In genomic region chr15:84922884-84923507, GRCm38 (mm10) we compare ENCODE assay signal across 8 mouse cellular contexts. TPM values are rescaled to one million over a fixed set of nuclear protein-coding genes. Genes with fewer than 3 reads are reported as not detected.
DNase-seq lines count a peak whose midpoint lies in the region; ATAC-seq and TF ChIP-seq lines count a peak whose summit lies in the region.

TSS of gene Nup50 (plus strand) at chr15:84923411.

- TF ChIP-seq CTCF in MEL (IDR thresholded peaks at IDR 0.05 in 2 of 3, conservative IDR thresholded peaks at IDR 0.05 in 1 of 3; ENCODE audit: control insufficient read depth in 1 of 3, insufficient read depth in 1 of 3, low read depth in 2 of 3, low read length in 3 of 3, poor library complexity in 1 of 3, severe bottlenecking in 1 of 3), result no peak
- no peak for TF ChIP-seq CTCF in cerebellum, adult 2 months (IDR thresholded peaks at IDR 0.05; ENCODE audit: borderline replicate concordance, insufficient read depth, low read depth, low read length)
- peak; percentile 10; the same call in 1 of the 2 replicates for TF ChIP-seq CTCF in forebrain, postnatal 0 days (IDR thresholded peaks at IDR 0.05; ENCODE audit: low read depth)

- peak within 1 kb of the TSS; percentile 78 for H3K4me2 ChIP-seq in forebrain, postnatal 0 days (ENCODE audit: low read depth)
- peak within 1 kb of the TSS; percentile 91 for H3K4me2 ChIP-seq in lung, embryonic 15.5 days

- no peaks in the 10 kb centered on the region for H3K9me3 ChIP-seq in MEL (replicated peaks; ENCODE audit: insufficient read depth, low read length)
- H3K9me3 ChIP-seq in forebrain, postnatal 0 days (ENCODE audit: low read length), result no peaks in the 10 kb centered on the region
- no peaks in the 10 kb centered on the region for H3K9me3 ChIP-seq in lung, embryonic 15.5 days

- TF ChIP-seq EP300 in MEL (IDR thresholded peaks at IDR 0.05; ENCODE audit: low read depth in 1 of 2, low read length in 2 of 2), result no peak

- peaks cover 48% of the 10 kb centered on the region for H3K79me2 ChIP-seq in MEL (ENCODE audit: control insufficient read depth, insufficient read depth, low read length, poor library complexity)

- H3K36me3 ChIP-seq in MEL (ENCODE audit: control insufficient read depth in 1 of 2, insufficient read depth in 2 of 2, low read length in 2 of 2), result peaks cover 11 to 17% of the 10 kb centered on the region in 2 experiments
- peaks cover 8% of the 10 kb centered on the region; the same call in 1 of the 2 replicates for H3K36me3 ChIP-seq in forebrain, postnatal 0 days (ENCODE audit: insufficient read depth)
- H3K36me3 ChIP-seq in lung, embryonic 15.5 days, result peaks cover 8% of the 10 kb centered on the region

- H3K9ac ChIP-seq in MEL (ENCODE audit: control insufficient read depth, low read depth, low read length, poor library complexity, severe bottlenecking), result peak within 1 kb of the TSS; percentile 95
- peak within 1 kb of the TSS; percentile 90 for H3K9ac ChIP-seq in forebrain, postnatal 0 days
- peak within 1 kb of the TSS; percentile 96 for H3K9ac ChIP-seq in lung, embryonic 15.5 days

- peak; percentile 92 for ATAC-seq in forebrain, postnatal 0 days
- peak; percentile 91 for ATAC-seq in lung, embryonic 15.5 days (ENCODE audit: borderline replicate concordance, extremely low read depth, low FRiP score, low TSS enrichment)

- DNase-seq in MEL (ENCODE audit: low read depth, low spot score), result peak; percentile 98
- peak; percentile 100 for DNase-seq in cerebellum, adult 2 months
- DNase-seq in forebrain, postnatal 0 days, result peak; percentile 100
- DNase-seq in heart, postnatal 4 days, result peak; percentile 100
- DNase-seq in layer of hippocampus, adult 8-10 months (ENCODE audit: low spot score in 2 of 2), result peak; percentile 99 to 100
- peak; percentile 99 for DNase-seq in ovary, adult 18-20 months (ENCODE audit: low spot score)
- DNase-seq in thymus, postnatal 0 days (ENCODE audit: low spot score), result peak; percentile 99

- WGBS in cerebellum, adult 2 months, result under 1% methylated on average over 60 of the region's 60 CpGs
- WGBS in forebrain, postnatal 0 days, result under 1% methylated on average over 60 of the region's 60 CpGs
- WGBS in lung, embryonic 15.5 days, result under 1% methylated on average over 60 of the region's 60 CpGs

- H3K4me1 ChIP-seq in MEL (ENCODE audit: control insufficient read depth in 1 of 2, insufficient read depth in 2 of 2, low read length in 2 of 2), result peaks cover 0 to 8% of the 10 kb centered on the region in 2 experiments; a peak in 2 of 4 replicates
- H3K4me1 ChIP-seq in cerebellum, adult 2 months (ENCODE audit: control insufficient read depth, insufficient read depth, low read length), result no peaks in the 10 kb centered on the region; the same call in 1 of the 2 replicates
- peaks cover 15% of the 10 kb centered on the region for H3K4me1 ChIP-seq in forebrain, postnatal 0 days (ENCODE audit: insufficient read depth)
- peaks cover 28% of the 10 kb centered on the region for H3K4me1 ChIP-seq in lung, embryonic 15.5 days

- H3K27me3 ChIP-seq in MEL (ENCODE audit: control insufficient read depth in 1 of 2, insufficient read depth in 2 of 2, low read length in 2 of 2), result no peaks in the 10 kb centered on the region
- no peaks in the 10 kb centered on the region for H3K27me3 ChIP-seq in cerebellum, adult 2 months (ENCODE audit: control insufficient read depth, insufficient read depth, low read length)
- no peaks in the 10 kb centered on the region for H3K27me3 ChIP-seq in forebrain, postnatal 0 days (ENCODE audit: insufficient read depth, low read length)
- H3K27me3 ChIP-seq in lung, embryonic 15.5 days, result no peaks in the 10 kb centered on the region

- H3K27ac ChIP-seq in MEL (ENCODE audit: control insufficient read depth, low read depth, low read length), result peak within 1 kb of the TSS; percentile 87
- peak within 1 kb of the TSS; percentile 58 for H3K27ac ChIP-seq in cerebellum, adult 2 months (ENCODE audit: insufficient read depth, low read length)
- H3K27ac ChIP-seq in forebrain, postnatal 0 days (ENCODE audit: low read depth, low read length), result peak within 1 kb of the TSS; percentile 88
- H3K27ac ChIP-seq in lung, embryonic 15.5 days, result peak within 1 kb of the TSS; percentile 97

- TF ChIP-seq RAD21 in MEL (IDR thresholded peaks at IDR 0.05; ENCODE audit: low read depth, low read length), result no peak

- peak within 1 kb of the TSS; percentile 66 to 80 for H3K4me3 ChIP-seq in MEL (ENCODE audit: control insufficient read depth in 1 of 2, insufficient read depth in 1 of 2, low read depth in 2 of 2, low read length in 2 of 2)
- peak within 1 kb of the TSS; percentile 72 for H3K4me3 ChIP-seq in cerebellum, adult 2 months (replicated peaks; ENCODE audit: insufficient read depth, low read depth, low read length)
- H3K4me3 ChIP-seq in forebrain, postnatal 0 days (ENCODE audit: low read depth, low read length), result peak within 1 kb of the TSS; percentile 97
- peak within 1 kb of the TSS; percentile 89 for H3K4me3 ChIP-seq in lung, embryonic 15.5 days

- peak; percentile 65 to 93; a peak in 3 of 4 replicates for TF ChIP-seq POLR2A in MEL (IDR thresholded peaks at IDR 0.05; ENCODE audit: control insufficient read depth in 1 of 2, insufficient read depth in 1 of 2, low read depth in 1 of 2, low read length in 2 of 2, poor library complexity in 1 of 2)
- peak; percentile 68 for TF ChIP-seq POLR2A in cerebellum, adult 2 months (IDR thresholded peaks at IDR 0.05; ENCODE audit: borderline replicate concordance, insufficient read depth, low read length)

TF ChIP-seq in MEL, 35 proteins besides CTCF, POLR2A, EP300 and RAD21:
- TF ChIP-seq BHLHE40 (IDR thresholded peaks at IDR 0.05; ENCODE audit: borderline replicate concordance, low read depth, low read length) (peak; percentile 88), GATA1 (IDR thresholded peaks at IDR 0.05; ENCODE audit: low read depth, low read length) (no peak), MYB (IDR thresholded peaks at IDR 0.05; ENCODE audit: low read depth, low read length) (0 out of 2 replicates have a peak, but pooled peaks have one; percentile 7), SMC3 (IDR thresholded peaks at IDR 0.05; ENCODE audit: low read depth, low read length) (no peak), MAZ (IDR thresholded peaks at IDR 0.05; ENCODE audit: low read depth, low read length) (no peak; the same call in 1 of the 2 replicates), USF2 (IDR thresholded peaks at IDR 0.05; ENCODE audit: borderline replicate concordance in 1 of 2, insufficient read depth in 1 of 2, low read depth in 1 of 2, low read length in 2 of 2) (peak; percentile 51 to 83; a peak in 3 of 4 replicates), CHD2 (IDR thresholded peaks at IDR 0.05; ENCODE audit: low read length) (no peak), USF1 (IDR thresholded peaks at IDR 0.05; ENCODE audit: low read depth, low read length) (peak; percentile 99), ETS1 (IDR thresholded peaks at IDR 0.05; ENCODE audit: low read depth, low read length) (peak; percentile 53; the same call in 1 of the 2 replicates), ZMIZ1 (IDR thresholded peaks at IDR 0.05; ENCODE audit: low read depth, low read length) (peak; percentile 78), UBTF (IDR thresholded peaks at IDR 0.05; ENCODE audit: borderline replicate concordance, insufficient read depth, low read depth, low read length) (0 out of 2 replicates have a peak, but pooled peaks have one; percentile 69), ZNF384 (IDR thresholded peaks at IDR 0.05; ENCODE audit: low read depth, low read length) (no peak), POLR2AphosphoS2 (IDR thresholded peaks at IDR 0.05; ENCODE audit: low read length) (peak; percentile 92), NELFE (IDR thresholded peaks at IDR 0.05; ENCODE audit: low read depth, low read length) (peak; percentile 87), HCFC1 (IDR thresholded peaks at IDR 0.05; ENCODE audit: low read depth, low read length) (peak; percentile 81), ZC3H11A (IDR thresholded peaks at IDR 0.05; ENCODE audit: low read depth, low read length) (no peak), MAX (IDR thresholded peaks at IDR 0.05; ENCODE audit: low read length) (peak; percentile 98), RCOR1 (IDR thresholded peaks at IDR 0.05; ENCODE audit: low read depth, low read length) (no peak), NRF1 (IDR thresholded peaks at IDR 0.05; ENCODE audit: insufficient read depth, low read depth, low read length, poor library complexity, severe bottlenecking) (peak; percentile 100; the same call in 1 of the 2 replicates), TCF12 (IDR thresholded peaks at IDR 0.05; ENCODE audit: low read depth, low read length) (peak; percentile 62; the same call in 1 of the 2 replicates), TBP (IDR thresholded peaks at IDR 0.05; ENCODE audit: low read depth, low read length) (peak; percentile 72; the same call in 1 of the 2 replicates), SIN3A (IDR thresholded peaks at IDR 0.05; ENCODE audit: low read length) (peak; percentile 91), E2F4 (IDR thresholded peaks at IDR 0.05; ENCODE audit: borderline replicate concordance, low read depth, low read length) (0 out of 2 replicates have a peak, but pooled peaks have one; percentile 70), POLR2AphosphoS5 (IDR thresholded peaks at IDR 0.05; ENCODE audit: borderline replicate concordance, low read depth, low read length) (0 out of 2 replicates have a peak, but pooled peaks have one; percentile 63), MYC (IDR thresholded peaks at IDR 0.05; ENCODE audit: low read depth, low read length) (peak; percentile 97), MXI1 (IDR thresholded peaks at IDR 0.05; ENCODE audit: low read depth, low read length) (peak; percentile 96)

RNA-seq across cellular contexts. Expression of gene Nup50, which starts in this region (rescaled TPM):
- total RNA-seq in MEL (2012; rRNA removed), result 54.7 and 55.9 TPM in 2 replicates
- 10 to 100 TPM in 1 of 2 experiments, not detected in 1; 98.4 TPM for polyA plus RNA-seq in MEL (2012; ENCODE audit: insufficient read depth in 1 of 2, insufficient read length in 2 of 2, low read depth in 1 of 2, low replicate concordance in 2 of 2, missing spikeins in 1 of 2)
- polyA plus RNA-seq in cerebellum, adult 2 months (2012; rRNA removed), result 17.5 and 18.9 TPM in 2 replicates
- 19.5 and 24.8 TPM in 2 replicates for total RNA-seq in forebrain, postnatal 0 days (2014; rRNA removed)
- 23.5 and 24.5 TPM in 2 replicates for polyA plus RNA-seq in forebrain, postnatal 0 days (2015; fragmentation: Nextera tagmentation; extraction: Ambion mirVana)
- 10 to 100 TPM; 27.7 to 27.8 TPM for total RNA-seq in heart, postnatal 4 days (2021)
- total RNA-seq in layer of hippocampus, adult 8-10 months (2022), result 10 to 100 TPM; 29.0 to 35.4 (median 33.0) TPM
- polyA plus RNA-seq in lung, embryonic 15.5 days (2015; fragmentation: Nextera tagmentation; extraction: Ambion mirVana), result 37.5 and 39.8 TPM in 2 replicates
- polyA plus RNA-seq in thymus, postnatal 0 days (2015; fragmentation: Nextera tagmentation; extraction: Ambion mirVana), result 37.0 and 38.1 TPM in 2 replicates

Comparison
In these comparisons a context has a peak if more than half of its experiments do, and no peak if none do; other contexts are left out.
1. Peak in every context shown above with its lines: DNase-seq, ATAC-seq, H3K4me3 ChIP-seq and H3K27ac ChIP-seq.